Mouse (Mus musculus) heart, embryonic 10.5 days (tissue): ENCODE measurements around the gene Fgfr2. TPM values are rescaled to one million over a fixed set of nuclear protein-coding genes. Genes with fewer than 3 reads are reported as not detected.

Experiments
- DNase-seq: peaks from one replicate; pipeline ENCODE4 v3.0.0-alpha.2; 2017; ENCODE audit warnings: low spot score
- H3K27ac ChIP-seq: fragments of 300-500 bp; sonication (generic); 2 replicates; pipeline ENCODE4 v1.5.1; 2016; ENCODE audit warnings: mild to moderate bottlenecking
- H3K27me3 ChIP-seq: fragments of 300-500 bp; sonication (generic); 2 replicates; pipeline ENCODE4 v1.6.1; 2016; ENCODE audit warnings: mild to moderate bottlenecking; ENCODE audit not compliant: poor library complexity, insufficient read depth, severe bottlenecking
- H3K36me3 ChIP-seq: fragments of 300-500 bp; sonication (generic); 2 replicates; pipeline ENCODE4 v1.6.1; 2016; ENCODE audit warnings: mild to moderate bottlenecking, moderate library complexity
- H3K4me1 ChIP-seq: fragments of 300-500 bp; sonication (generic); 2 replicates; pipeline ENCODE4 v1.6.1; 2016; ENCODE audit warnings: mild to moderate bottlenecking
- H3K4me3 ChIP-seq: fragments of 300-500 bp; sonication (generic); 2 replicates; pipeline ENCODE4 v1.5.1; 2016; ENCODE audit warnings: mild to moderate bottlenecking, moderate library complexity
- H3K9me3 ChIP-seq: fragments of 300-500 bp; sonication (generic); 2 replicates; pipeline ENCODE4 v1.6.1; 2016; ENCODE audit warnings: mild to moderate bottlenecking, moderate library complexity
- whole genome bisulfite sequencing: fragments of 180-500 bp; shearing (Covaris S2); methylation state at CpG from one replicate; pipeline ENCODE4 v1.1.7; 2016; 5-methylcytosine and 5-hydroxymethylcytosine counted together
- polyA plus RNA-seq: library from polyadenylated mRNA; unstranded; fragments of >200 nt; fragmentation: Nextera tagmentation; extraction: Ambion mirVana; gene quantifications from 2 replicates; pipeline ENCODE4 v1.2.1, GENCODE M21; 2016

The Fgfr2 gene
- polyA plus RNA-seq, 1 experiment from 2014 or later, result 46.6 TPM

DNA sequence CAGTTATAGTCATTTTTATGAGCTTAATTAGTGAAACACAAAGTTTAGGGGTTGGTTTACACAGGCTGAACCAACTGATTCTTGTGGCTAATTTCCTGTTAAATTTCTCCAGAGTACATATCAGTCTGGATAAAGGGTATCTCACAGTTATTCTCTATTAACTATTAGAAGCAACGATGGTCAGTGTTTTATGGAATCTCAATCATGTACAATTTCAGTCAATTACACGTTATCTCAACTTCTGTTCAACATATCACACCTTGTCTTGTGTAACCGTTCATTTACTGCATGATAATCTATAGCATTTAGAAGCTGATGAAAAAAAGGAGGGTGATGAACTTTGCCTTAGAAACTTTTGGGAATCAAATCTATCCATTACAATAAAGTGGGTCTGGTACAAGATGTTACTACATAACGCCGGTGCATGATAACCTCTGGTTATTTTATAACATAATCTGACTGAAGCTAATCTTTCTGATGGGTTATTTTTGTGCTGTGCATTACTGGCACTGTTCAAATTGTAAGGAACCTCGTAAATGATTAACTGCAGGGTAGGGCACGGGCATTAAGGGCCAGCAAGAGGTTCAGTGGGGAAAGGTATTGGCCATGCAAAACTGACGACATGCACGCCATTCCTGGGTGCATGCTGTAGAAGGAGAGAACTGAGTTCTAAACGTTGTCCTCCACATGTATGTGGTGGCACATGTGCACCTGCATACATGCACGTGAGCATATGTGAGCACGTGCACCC is 2121.0 kb downstream of the Fgfr2 start:
- H3K4me1 ChIP-seq, result no peaks in the 10 kb centered on the region
- WGBS, result 83% methylated on average over 12 of the region's 12 CpGs
- H3K4me3 ChIP-seq, result no peak overlapping the region
- no peak overlapping the region for H3K27ac ChIP-seq
- peaks cover 6% of the 10 kb centered on the region for H3K9me3 ChIP-seq
- no peaks in the 10 kb centered on the region for H3K36me3 ChIP-seq
- H3K27me3 ChIP-seq, result no peaks in the 10 kb centered on the region
- no peak for DNase-seq

DNA sequence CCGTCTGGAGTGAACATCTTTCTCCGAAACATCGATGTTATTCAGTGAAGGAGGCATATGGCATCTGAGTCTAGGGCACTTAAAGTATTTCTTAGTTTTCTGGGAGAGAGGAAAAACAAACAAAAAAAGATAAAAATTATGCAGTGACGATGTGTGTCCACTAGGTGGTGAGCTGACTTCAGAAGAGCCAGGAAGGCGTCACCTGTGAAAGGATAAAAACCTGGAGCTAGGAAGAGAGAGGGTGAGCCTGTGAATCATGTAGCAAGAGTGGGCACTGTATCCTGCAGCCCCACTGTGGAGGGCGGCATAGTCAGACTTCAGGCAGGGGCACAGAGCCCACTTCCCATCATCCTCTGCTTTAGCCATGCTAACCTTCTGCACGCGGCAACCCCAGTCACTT is 2129.2 kb downstream of the Fgfr2 start:
- WGBS, result 44% methylated on average over 8 of the region's 8 CpGs
- Histone ChIP-seq H3K36me3 (no peaks in the 10 kb centered on the region), H3K4me1 (no peaks in the 10 kb centered on the region), H3K4me3 (no peak overlapping the region), H3K27me3 (no peaks in the 10 kb centered on the region), H3K9me3 (no peaks in the 10 kb centered on the region), H3K27ac (no peak overlapping the region)
- DNase-seq, result no peak

GRCm38 (mm10) chr7:130991174-130991789 is 2131.9 kb downstream of the Fgfr2 start:
- DNase-seq, result no peak
- H3K27ac ChIP-seq, result no peak overlapping the region
- no peaks in the 10 kb centered on the region for H3K9me3 ChIP-seq
- no peaks in the 10 kb centered on the region for H3K27me3 ChIP-seq
- no peaks in the 10 kb centered on the region for H3K36me3 ChIP-seq
- no peak overlapping the region for H3K4me3 ChIP-seq
- 78% methylated on average over 13 of the region's 13 CpGs for WGBS
- peaks cover 11% of the 10 kb centered on the region for H3K4me1 ChIP-seq

DNA sequence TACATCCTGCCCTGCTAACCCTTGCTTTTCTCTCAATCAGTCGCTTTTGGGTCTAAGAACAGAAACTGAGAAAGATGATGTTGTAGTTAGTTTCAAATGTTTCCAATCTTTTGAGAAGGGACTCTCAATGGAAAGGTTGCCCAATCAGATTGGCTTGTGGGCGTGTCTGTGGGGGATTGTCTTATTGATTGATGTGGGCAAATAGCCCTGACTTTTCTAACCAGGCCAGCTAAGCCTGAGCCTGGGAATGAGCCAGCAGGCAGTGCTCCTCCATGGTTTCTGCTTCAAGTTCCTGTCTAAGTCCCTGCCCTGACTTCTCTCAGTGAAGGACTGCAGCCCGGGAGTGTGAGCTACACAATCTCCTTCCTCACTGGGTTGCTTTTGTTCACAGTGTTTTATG is 2133.8 kb downstream of the Fgfr2 start:
- no peak for DNase-seq
- H3K4me3 ChIP-seq, result no peak overlapping the region
- H3K36me3 ChIP-seq, result no peaks in the 10 kb centered on the region
- H3K27me3 ChIP-seq, result no peaks in the 10 kb centered on the region
- H3K4me1 ChIP-seq, result peaks cover 11% of the 10 kb centered on the region
- WGBS, result 58% methylated on average over 3 of the region's 3 CpGs
- H3K27ac ChIP-seq, result no peak overlapping the region
- no peaks in the 10 kb centered on the region for H3K9me3 ChIP-seq

DNA sequence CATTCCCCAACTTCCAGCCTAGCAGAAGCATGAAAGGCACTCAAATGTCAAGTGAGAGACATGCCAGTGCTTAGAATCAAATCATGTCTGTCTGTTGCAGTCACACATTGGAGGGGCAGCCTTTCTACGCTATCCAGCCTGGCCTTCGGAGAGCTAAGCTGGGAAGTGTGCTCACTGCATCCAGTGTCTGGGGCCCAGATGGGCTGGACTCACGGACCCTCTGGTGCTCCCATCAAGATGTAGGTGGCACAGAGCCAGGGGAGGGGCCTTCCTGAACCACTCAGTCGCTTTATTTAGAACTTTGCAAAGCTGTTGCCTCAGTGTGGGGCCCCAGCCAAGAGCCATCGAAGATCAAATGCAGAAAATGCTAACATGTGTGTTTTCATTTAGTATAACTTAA is 2135.0 kb downstream of the Fgfr2 start:
- Histone ChIP-seq H3K9me3 (no peaks in the 10 kb centered on the region), H3K27me3 (no peaks in the 10 kb centered on the region), H3K36me3 (no peaks in the 10 kb centered on the region), H3K27ac (0 out of 2 replicates have a peak overlapping the region, but pooled peaks have one; percentile 47), H3K4me3 (no peak overlapping the region), H3K4me1 (peaks cover 20% of the 10 kb centered on the region)
- 47% methylated on average over 5 of the region's 5 CpGs for WGBS
- no peak for DNase-seq

DNA sequence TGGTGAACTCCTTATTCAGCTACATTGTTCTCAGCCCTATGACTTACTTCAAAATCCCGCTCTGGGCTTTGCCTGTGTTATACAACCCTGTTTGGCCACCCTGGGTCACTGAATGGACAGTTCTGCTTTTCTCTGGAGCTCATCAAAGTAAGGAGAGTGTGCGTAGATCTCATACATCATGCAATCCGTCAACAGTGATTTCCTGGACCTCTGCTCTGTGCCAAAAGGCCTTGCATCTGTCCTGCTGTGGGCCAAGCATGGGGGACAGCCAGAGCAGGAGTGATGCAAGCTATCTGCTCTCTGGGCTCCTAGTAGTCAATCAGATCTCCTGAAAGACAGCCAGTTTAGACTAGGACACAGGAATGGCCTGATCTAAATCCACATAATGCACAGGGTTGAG is 2137.4 kb downstream of the Fgfr2 start:
- DNase-seq, result no peak
- 75% methylated on average over 3 of the region's 3 CpGs for WGBS
- Histone ChIP-seq H3K4me1 (peaks cover 41% of the 10 kb centered on the region), H3K36me3 (no peaks in the 10 kb centered on the region), H3K27ac (no peak overlapping the region), H3K27me3 (no peaks in the 10 kb centered on the region), H3K4me3 (no peak overlapping the region), H3K9me3 (no peaks in the 10 kb centered on the region)

GRCm38 (mm10) chr7:130985193-130985592 is 2138.0 kb downstream of the Fgfr2 start:
- WGBS, result 83% methylated on average over 12 of the region's 12 CpGs
- no peak overlapping the region for H3K27ac ChIP-seq
- no peak overlapping the region for H3K4me3 ChIP-seq
- H3K36me3 ChIP-seq, result no peaks in the 10 kb centered on the region
- peaks cover 3% of the 10 kb centered on the region; the same call in 1 of the 2 replicates for H3K27me3 ChIP-seq
- no peak for DNase-seq
- H3K4me1 ChIP-seq, result peaks cover 42% of the 10 kb centered on the region
- no peaks in the 10 kb centered on the region for H3K9me3 ChIP-seq

DNA sequence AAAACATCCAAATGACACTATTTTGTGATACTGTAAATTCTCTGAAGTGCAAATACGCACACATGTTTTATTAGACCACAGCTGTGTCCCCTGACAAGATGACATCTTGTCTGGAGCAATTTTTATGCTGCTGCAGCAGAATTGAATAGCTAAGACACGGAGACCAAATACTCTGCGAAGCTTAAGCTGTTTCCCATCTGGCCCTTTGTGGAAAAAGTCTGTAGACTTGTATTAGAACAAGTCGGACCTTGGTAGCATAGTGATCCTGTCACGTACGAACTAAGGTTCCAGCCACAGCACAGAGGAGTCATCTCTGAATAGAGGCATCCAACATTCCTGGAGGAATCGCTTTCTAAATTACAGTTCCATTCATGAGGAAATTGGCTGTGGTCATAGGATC is 2138.9 kb downstream of the Fgfr2 start:
- 91% methylated on average over 7 of the region's 7 CpGs for WGBS
- Histone ChIP-seq H3K9me3 (no peaks in the 10 kb centered on the region), H3K36me3 (no peaks in the 10 kb centered on the region), H3K27ac (no peak overlapping the region), H3K4me1 (peaks cover 44% of the 10 kb centered on the region), H3K27me3 (peaks cover 7% of the 10 kb centered on the region; the same call in 1 of the 2 replicates), H3K4me3 (no peak overlapping the region)
- no peak for DNase-seq

GRCm38 (mm10) chr7:130982881-130983280 is 2140.3 kb downstream of the Fgfr2 start:
- no peak overlapping the region for H3K4me3 ChIP-seq
- H3K36me3 ChIP-seq, result no peaks in the 10 kb centered on the region
- H3K27me3 ChIP-seq, result peaks cover 7% of the 10 kb centered on the region; the same call in 1 of the 2 replicates
- DNase-seq, result no peak
- 63% methylated on average over 3 of the region's 3 CpGs for WGBS
- H3K9me3 ChIP-seq, result no peaks in the 10 kb centered on the region
- H3K27ac ChIP-seq, result peak overlapping the region; percentile 57
- H3K4me1 ChIP-seq, result peaks cover 44% of the 10 kb centered on the region

- Histone ChIP-seq H3K36me3 (no peaks in the 10 kb centered on the region), H3K4me1 (peaks cover 47% of the 10 kb centered on the region), H3K9me3 (no peaks in the 10 kb centered on the region), H3K4me3 (no peak overlapping the region), H3K27ac (peak overlapping the region; percentile 57), H3K27me3 (peaks cover 7% of the 10 kb centered on the region; the same call in 1 of the 2 replicates)
- DNase-seq, result peak; percentile 87
- WGBS, result 22% methylated on average over 4 of the region's 4 CpGs
These were observed 2140.8 kb downstream of the Fgfr2 start for GRCm38 (mm10) chr7:130982371-130982770.

- Histone ChIP-seq H3K4me3 (no peak overlapping the region), H3K27ac (no peak overlapping the region), H3K27me3 (peaks cover 7% of the 10 kb centered on the region; the same call in 1 of the 2 replicates), H3K9me3 (no peaks in the 10 kb centered on the region), H3K36me3 (no peaks in the 10 kb centered on the region), H3K4me1 (peaks cover 62% of the 10 kb centered on the region)
- no peak for DNase-seq
- WGBS, result 82% methylated on average over 5 of the region's 5 CpGs
These were observed 2143.0 kb downstream of the Fgfr2 start for GRCm38 (mm10) chr7:130980130-130980529.

GRCm38 (mm10) chr7:130978545-130978944 is 2144.6 kb downstream of the Fgfr2 start:
- DNase-seq, result no peak
- 32% methylated on average over 1 of the region's 1 CpGs for WGBS
- H3K4me1 ChIP-seq, result peaks cover 57% of the 10 kb centered on the region
- peaks cover 7% of the 10 kb centered on the region; the same call in 1 of the 2 replicates for H3K27me3 ChIP-seq
- peak overlapping the region; percentile 52; the same call in 1 of the 2 replicates for H3K27ac ChIP-seq
- H3K4me3 ChIP-seq, result no peak overlapping the region
- no peaks in the 10 kb centered on the region for H3K9me3 ChIP-seq
- H3K36me3 ChIP-seq, result 0 out of 2 replicates have a peak, but pooled peaks cover 3% of the 10 kb centered on the region

- H3K4me1 ChIP-seq, result peaks cover 52% of the 10 kb centered on the region
- DNase-seq, result peak; percentile 89
- WGBS, result 36% methylated on average over 5 of the region's 5 CpGs
These were observed 2145.2 kb downstream of the Fgfr2 start for GRCm38 (mm10) chr7:130977794-130978521.

More at GRCm38 (mm10) chr7:130977794-130978521, 2145.2 kb downstream of the Fgfr2 start:
- 0 out of 2 replicates have a peak, but pooled peaks cover 3% of the 10 kb centered on the region for H3K36me3 ChIP-seq
- peaks cover 7% of the 10 kb centered on the region; the same call in 1 of the 2 replicates for H3K27me3 ChIP-seq
- H3K9me3 ChIP-seq, result no peaks in the 10 kb centered on the region
- peak overlapping the region; percentile 71 for H3K27ac ChIP-seq
- no peak overlapping the region for H3K4me3 ChIP-seq
